Mouse (Mus musculus): ENCODE measurements at regions not wholly inside any gene's neighbourhood (a gene's known extent, or its start where the extent isn't known, plus 50 kb on each side); places are given as distances from the start of the nearest gene placed in this dataset.

DNA sequence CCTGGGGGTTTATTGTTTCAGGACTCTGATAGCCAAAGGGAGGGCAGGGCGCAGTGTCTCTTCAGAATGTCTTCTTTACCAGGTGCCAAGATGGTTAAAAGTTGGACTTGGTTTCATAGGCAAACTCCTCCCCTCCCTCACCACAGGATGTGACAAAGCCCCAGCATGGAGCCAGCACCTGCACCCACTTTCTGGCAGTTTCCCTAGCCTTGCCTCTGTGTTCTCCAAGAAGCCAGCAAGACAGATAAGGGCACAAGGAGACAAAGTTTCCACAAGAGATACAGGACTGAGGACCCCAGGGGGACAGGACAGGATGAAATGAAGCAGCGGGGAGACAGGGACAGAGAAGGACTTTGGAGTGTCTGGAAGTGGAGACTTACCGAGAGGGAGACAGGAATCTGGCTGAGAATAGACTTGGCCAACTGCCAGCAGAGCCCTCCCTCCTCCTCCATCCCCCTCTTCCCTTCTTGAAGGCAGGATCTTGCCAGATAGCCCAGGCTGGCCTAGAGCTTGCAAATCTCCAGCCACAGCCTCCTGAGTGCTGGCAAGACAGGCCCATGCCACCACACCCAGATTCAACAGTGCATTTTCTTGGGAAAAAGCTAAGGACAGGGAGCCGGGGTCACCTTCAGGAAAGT lies 181.5 kb upstream of the Sdk2 start:
- TF ChIP-seq ZC3H11A (IDR thresholded peaks at IDR 0.05; ENCODE audit: borderline replicate concordance, low read depth, low read length) (no peak), HCFC1 (IDR thresholded peaks at IDR 0.05; ENCODE audit: borderline replicate concordance, insufficient read depth, low read length) (no peak)

Data from ES-E14 (cell line).